Mouse (Mus musculus): Measurements from ENCODE around the gene Vps4a.

Vps4a gene

GRCm38 (mm10) chr8:107036626-107037025, 5.6 kb downstream of the Vps4a start:
- peaks cover 37% of the 10 kb centered on the region for H3K36me3 ChIP-seq (ENCODE audit: insufficient read depth, low read length)
- H3K4me1 ChIP-seq (replicated peaks; ENCODE audit: low read depth, low read length): peaks cover 50% of the 10 kb centered on the region
- H3K4me3 ChIP-seq (replicated peaks; ENCODE audit: low read length): no peak overlapping the region
- H3K9me3 ChIP-seq (ENCODE audit: low read length): no peaks in the 10 kb centered on the region
- TF ChIP-seq POU5F1 (IDR thresholded peaks at IDR 0.05; ENCODE audit: borderline replicate concordance, low read length) (no peak), CTCF (conservative IDR thresholded peaks at IDR 0.05; ENCODE audit: low read length) (no peak), NANOG (IDR thresholded peaks at IDR 0.05; ENCODE audit: borderline replicate concordance, low read length) (no peak)
- H3K27me3 ChIP-seq (ENCODE audit: insufficient read depth, low read length): no peaks in the 10 kb centered on the region

GRCm38 (mm10) chr8:107040632-107041031, 9.6 kb downstream of the Vps4a start:
- Histone ChIP-seq H3K4me1 (replicated peaks; ENCODE audit: low read depth, low read length) (peaks cover 49% of the 10 kb centered on the region), H3K4me3 (replicated peaks; ENCODE audit: low read length) (no peak overlapping the region), H3K36me3 (ENCODE audit: insufficient read depth, low read length) (peaks cover 77% of the 10 kb centered on the region), H3K9me3 (ENCODE audit: low read length) (no peaks in the 10 kb centered on the region), H3K27me3 (ENCODE audit: insufficient read depth, low read length) (no peaks in the 10 kb centered on the region)
- TF ChIP-seq NANOG (IDR thresholded peaks at IDR 0.05; ENCODE audit: borderline replicate concordance, low read length) (no peak), CTCF (conservative IDR thresholded peaks at IDR 0.05; ENCODE audit: low read length) (no peak), POU5F1 (IDR thresholded peaks at IDR 0.05; ENCODE audit: borderline replicate concordance, low read length) (no peak)

DNA sequence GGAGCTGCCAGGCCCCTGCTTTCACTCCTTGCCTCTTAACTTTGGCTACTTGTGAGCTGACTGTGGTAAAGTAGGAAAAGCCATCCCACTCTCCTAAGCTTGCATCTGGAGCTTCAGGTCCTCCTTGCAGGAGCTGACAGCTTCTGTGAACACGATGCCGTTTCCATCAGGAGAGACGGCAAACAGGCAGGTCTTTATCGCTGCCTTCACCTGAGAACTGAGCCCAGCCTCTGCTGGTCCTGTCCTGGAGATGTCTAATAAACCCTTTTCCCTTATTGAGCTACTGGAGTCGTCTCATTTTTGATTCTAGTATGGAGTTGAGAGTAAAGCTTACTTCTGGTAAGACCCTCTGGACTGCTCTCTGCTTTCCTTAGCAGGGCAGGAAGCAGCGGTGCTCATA, 14.5 kb downstream of the Vps4a start:
- Histone ChIP-seq H3K4me3 (replicated peaks; ENCODE audit: low read length) (no peak overlapping the region), H3K9me3 (ENCODE audit: low read length) (no peaks in the 10 kb centered on the region), H3K4me1 (replicated peaks; ENCODE audit: low read depth, low read length) (peaks cover 69% of the 10 kb centered on the region), H3K36me3 (ENCODE audit: insufficient read depth, low read length) (peaks cover 85% of the 10 kb centered on the region), H3K27me3 (ENCODE audit: insufficient read depth, low read length) (no peaks in the 10 kb centered on the region)
- TF ChIP-seq NANOG (IDR thresholded peaks at IDR 0.05; ENCODE audit: borderline replicate concordance, low read length) (no peak), POU5F1 (IDR thresholded peaks at IDR 0.05; ENCODE audit: borderline replicate concordance, low read length) (no peak), CTCF (conservative IDR thresholded peaks at IDR 0.05; ENCODE audit: low read length) (no peak)

DNA sequence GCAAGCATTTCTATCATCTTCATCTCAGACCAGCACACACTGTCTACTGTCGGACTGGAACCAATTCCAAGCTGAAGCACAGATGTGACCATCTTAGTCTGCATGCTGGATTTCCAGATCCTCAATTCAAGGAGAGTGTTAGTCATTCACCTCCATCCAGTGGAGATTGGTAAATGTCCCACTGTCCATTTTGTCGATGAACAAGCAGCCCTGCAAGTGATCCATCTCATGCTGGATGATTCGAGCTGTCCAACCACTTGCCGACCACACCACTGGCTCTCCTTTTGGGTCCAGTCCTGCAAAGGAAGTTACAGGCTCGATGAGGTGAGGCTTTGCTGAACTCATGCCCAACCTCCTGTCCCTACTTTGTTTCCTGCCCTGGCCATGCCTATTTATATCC, 16.0 kb downstream of the Vps4a start:
- Histone ChIP-seq H3K27me3 (ENCODE audit: insufficient read depth, low read length) (no peaks in the 10 kb centered on the region), H3K9me3 (ENCODE audit: low read length) (no peaks in the 10 kb centered on the region), H3K4me1 (replicated peaks; ENCODE audit: low read depth, low read length) (peaks cover 59% of the 10 kb centered on the region), H3K36me3 (ENCODE audit: insufficient read depth, low read length) (peaks cover 85% of the 10 kb centered on the region), H3K4me3 (replicated peaks; ENCODE audit: low read length) (peak overlapping the region; percentile 93)
- TF ChIP-seq POU5F1 (IDR thresholded peaks at IDR 0.05; ENCODE audit: borderline replicate concordance, low read length): no peak
- TF ChIP-seq NANOG (IDR thresholded peaks at IDR 0.05; ENCODE audit: borderline replicate concordance, low read length): no peak
- no peak for TF ChIP-seq CTCF (conservative IDR thresholded peaks at IDR 0.05; ENCODE audit: low read length)

- Histone ChIP-seq H3K4me1 (replicated peaks; ENCODE audit: low read depth, low read length) (peaks cover 59% of the 10 kb centered on the region), H3K4me3 (replicated peaks; ENCODE audit: low read length) (peak within 1 kb of the TSS; percentile 93), H3K36me3 (ENCODE audit: insufficient read depth, low read length) (peaks cover 85% of the 10 kb centered on the region), H3K27me3 (ENCODE audit: insufficient read depth, low read length) (no peaks in the 10 kb centered on the region), H3K9me3 (ENCODE audit: low read length) (no peaks in the 10 kb centered on the region)
- TF ChIP-seq NANOG (IDR thresholded peaks at IDR 0.05; ENCODE audit: borderline replicate concordance, low read length) (no peak), CTCF (conservative IDR thresholded peaks at IDR 0.05; ENCODE audit: low read length) (no peak), POU5F1 (IDR thresholded peaks at IDR 0.05; ENCODE audit: borderline replicate concordance, low read length) (no peak)
Measured at GRCm38 (mm10) chr8:107048061-107048941, 17.3 kb downstream of the Vps4a start, which contains the start of gene Pdf. Gene Pdf (minus strand): TSS chr8:107048614.

DNA sequence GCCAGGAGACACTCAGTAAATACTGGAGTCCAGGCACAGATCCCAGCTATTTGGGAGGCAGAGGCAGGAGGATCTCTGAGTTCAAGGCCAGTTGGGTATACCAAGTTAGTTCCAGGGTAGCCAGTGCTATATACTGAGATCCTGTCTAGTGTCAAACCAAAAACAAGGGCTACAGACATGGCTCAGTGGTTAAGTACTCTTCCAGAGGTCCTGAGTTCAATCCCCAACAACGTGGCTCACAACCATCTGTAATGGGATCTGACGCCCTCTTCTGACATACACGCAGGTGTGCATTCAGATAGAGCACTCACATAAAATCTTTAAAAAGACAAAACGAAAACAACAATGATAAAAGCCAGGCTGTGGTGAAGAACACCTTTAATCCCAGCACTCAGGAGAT, 18.5 kb downstream of the Vps4a start:
- Histone ChIP-seq H3K9me3 (ENCODE audit: low read length) (no peaks in the 10 kb centered on the region), H3K4me3 (replicated peaks; ENCODE audit: low read length) (peak overlapping the region; percentile 93), H3K36me3 (ENCODE audit: insufficient read depth, low read length) (peaks cover 85% of the 10 kb centered on the region), H3K4me1 (replicated peaks; ENCODE audit: low read depth, low read length) (peaks cover 68% of the 10 kb centered on the region), H3K27me3 (ENCODE audit: insufficient read depth, low read length) (no peaks in the 10 kb centered on the region)
- TF ChIP-seq CTCF (conservative IDR thresholded peaks at IDR 0.05; ENCODE audit: low read length) (no peak), NANOG (IDR thresholded peaks at IDR 0.05; ENCODE audit: borderline replicate concordance, low read length) (no peak), POU5F1 (IDR thresholded peaks at IDR 0.05; ENCODE audit: borderline replicate concordance, low read length) (no peak)

DNA sequence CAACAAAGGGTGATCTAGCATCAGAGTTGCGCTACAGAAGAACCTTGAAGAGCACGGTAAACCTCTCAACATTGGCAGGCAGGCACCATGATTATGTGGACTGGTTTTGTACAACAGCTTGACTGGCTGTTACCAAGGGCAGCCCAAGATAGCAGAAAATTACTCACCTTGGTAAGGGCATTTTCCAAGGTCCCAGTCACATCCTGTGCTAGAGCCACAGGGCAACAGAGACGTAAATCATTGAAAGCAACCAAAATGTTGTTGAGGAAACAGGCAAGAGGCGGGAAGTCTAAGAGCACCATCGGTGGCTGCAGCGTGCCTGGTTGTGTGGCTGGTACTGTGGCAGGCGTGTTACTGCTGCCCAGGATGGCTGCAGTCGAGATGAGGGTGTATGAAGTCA, 21.0 kb downstream of the Vps4a start:
- no peak for TF ChIP-seq CTCF (conservative IDR thresholded peaks at IDR 0.05; ENCODE audit: low read length)
- TF ChIP-seq POU5F1 (IDR thresholded peaks at IDR 0.05; ENCODE audit: borderline replicate concordance, low read length): no peak
- TF ChIP-seq NANOG (IDR thresholded peaks at IDR 0.05; ENCODE audit: borderline replicate concordance, low read length): no peak

DNA sequence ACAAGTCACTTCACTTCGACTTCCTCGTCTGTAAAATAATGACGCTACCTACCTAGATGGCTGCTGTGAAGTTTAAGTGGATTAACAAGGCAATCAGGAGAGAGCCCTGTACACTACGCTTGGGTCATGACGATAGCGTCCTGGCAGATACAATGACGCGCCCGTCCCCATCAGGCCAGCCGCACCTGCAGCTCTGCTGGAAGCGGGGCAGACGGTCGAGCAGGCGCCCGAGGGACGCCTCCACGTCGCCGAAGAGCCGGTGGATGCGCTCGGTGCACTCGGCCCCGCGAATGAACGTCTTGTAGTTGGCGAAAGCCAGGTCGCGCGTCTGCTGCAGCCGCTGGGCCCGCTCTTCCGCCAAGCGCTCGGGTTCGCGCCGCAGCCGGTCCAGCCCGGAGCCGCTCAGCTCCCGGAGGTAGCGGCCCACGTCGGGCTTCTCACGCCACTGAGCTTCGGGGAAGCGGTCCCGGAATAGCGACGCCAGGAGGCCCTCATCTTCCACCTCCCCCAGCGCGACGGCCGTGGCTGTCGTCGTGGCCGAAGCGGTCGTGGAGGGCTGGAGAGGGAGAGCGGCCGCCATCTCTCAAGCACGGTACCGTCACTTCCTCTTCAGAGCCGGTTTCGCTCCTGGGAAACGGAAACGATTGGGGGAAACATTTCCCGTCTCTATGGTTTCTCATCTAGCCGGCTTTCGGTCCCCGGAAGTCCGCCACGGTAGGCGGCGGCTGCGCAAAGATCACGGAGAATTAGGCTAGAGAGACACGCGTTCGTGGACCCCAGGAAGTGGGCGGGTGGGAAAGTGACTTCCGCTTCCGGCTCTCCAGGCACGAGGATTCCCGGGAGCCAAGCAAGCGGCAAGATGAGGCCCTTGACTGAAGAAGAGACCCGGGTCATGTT, 25.3 kb downstream of the Vps4a start, which contains the start of the genes Cog8 and Nip7:
Gene Cog8, minus strand, starts transcription at position 614 of the 897 bp plus-strand sequence.
Gene Nip7, plus strand, starts transcription at position 802 of the 897 bp plus-strand sequence.
- Histone ChIP-seq H3K4me3 (replicated peaks; ENCODE audit: low read length) (peak within 1 kb of the TSS; percentile 100), H3K27me3 (ENCODE audit: insufficient read depth, low read length) (no peaks in the 10 kb centered on the region), H3K9me3 (ENCODE audit: low read length) (no peaks in the 10 kb centered on the region), H3K4me1 (replicated peaks; ENCODE audit: low read depth, low read length) (peaks cover 65% of the 10 kb centered on the region), H3K36me3 (ENCODE audit: insufficient read depth, low read length) (peaks cover 77% of the 10 kb centered on the region)
- no peak for TF ChIP-seq CTCF (conservative IDR thresholded peaks at IDR 0.05; ENCODE audit: low read length)
- no peak for TF ChIP-seq NANOG (IDR thresholded peaks at IDR 0.05; ENCODE audit: borderline replicate concordance, low read length)
- no peak for TF ChIP-seq POU5F1 (IDR thresholded peaks at IDR 0.05; ENCODE audit: borderline replicate concordance, low read length)

More for the DNA sequence above, 21.0 kb downstream of the Vps4a start:
- Histone ChIP-seq H3K9me3 (ENCODE audit: low read length) (no peaks in the 10 kb centered on the region), H3K36me3 (ENCODE audit: insufficient read depth, low read length) (peaks cover 69% of the 10 kb centered on the region), H3K4me3 (replicated peaks; ENCODE audit: low read length) (no peak overlapping the region), H3K4me1 (replicated peaks; ENCODE audit: low read depth, low read length) (peaks cover 64% of the 10 kb centered on the region), H3K27me3 (ENCODE audit: insufficient read depth, low read length) (no peaks in the 10 kb centered on the region)
